Mouse (Mus musculus) liver, adult 2 months (tissue): ENCODE results near the gene Castor1.

Experiments
- CTCF ChIP-seq: fragments of 200-500 bp; IDR thresholded peaks from 2 replicates; pipeline ENCODE4 v1.5.1; 2011; ENCODE audit warnings: low read depth, low read length, control low read depth
- POLR2A ChIP-seq: fragments of 200-500 bp; IDR thresholded peaks from 2 replicates; pipeline ENCODE4 v1.6.1; 2011; ENCODE audit warnings: low read length, control low read depth; ENCODE audit not compliant: insufficient read depth; ENCODE audit errors: extremely low read depth

DNA sequence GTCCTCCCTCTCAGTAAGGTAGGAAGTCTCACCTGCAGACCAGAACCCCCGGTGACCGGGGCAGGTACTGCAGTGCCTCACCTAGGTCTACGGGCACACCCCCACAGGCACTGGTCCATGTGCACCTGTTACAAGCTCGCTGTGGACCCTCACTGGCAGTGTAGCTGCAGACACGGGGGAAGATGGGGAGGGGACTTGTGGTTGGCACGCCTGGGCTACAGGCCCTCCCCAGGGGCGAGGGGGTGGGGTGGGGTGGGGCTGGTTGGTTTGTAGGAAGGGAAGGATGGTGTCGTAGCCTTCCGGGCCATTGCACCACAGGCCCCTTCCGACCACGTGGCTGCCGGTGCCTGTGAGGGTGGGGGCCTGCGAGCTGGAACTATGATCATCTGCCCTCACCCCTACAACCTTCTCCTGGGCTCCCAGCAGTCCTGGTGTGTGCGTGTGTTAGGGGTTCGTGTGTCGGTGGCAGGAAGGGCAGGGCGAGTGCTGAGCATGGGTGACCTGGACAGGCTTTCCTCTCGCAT is 19.4 kb downstream of the Castor1 start:
- TF ChIP-seq POLR2A = no peak
- TF ChIP-seq CTCF = 0 out of 2 replicates have a peak, but pooled peaks have one; percentile 6
